Mouse (Mus musculus): ENCODE data around the gene Gm17428. TPM values are rescaled to one million over a fixed set of nuclear protein-coding genes. Genes with fewer than 3 reads are reported as not detected.

Gm17428 gene
- polyA plus RNA-seq, 1 experiment = not detected

GRCm38 (mm10) chr14:55003878-55004855 lies 27.4 kb downstream of the Gm17428 start:
- H3K4me3 ChIP-seq (ENCODE audit: insufficient read depth, low read length) = no peak overlapping the region
- no peak overlapping the region for H3K27ac ChIP-seq (ENCODE audit: insufficient read depth, low read length)
- peaks cover 2% of the 10 kb centered on the region; the same call in 1 of the 2 replicates for H3K4me1 ChIP-seq (ENCODE audit: control insufficient read depth, insufficient read depth, low read length)
- no peak for TF ChIP-seq CTCF (IDR thresholded peaks at IDR 0.05; ENCODE audit: extremely low read depth, insufficient read depth, low read length)
- TF ChIP-seq POLR2A (IDR thresholded peaks at IDR 0.05; ENCODE audit: extremely low read depth, insufficient read depth, low read length) = no peak

- H3K4me3 ChIP-seq (ENCODE audit: insufficient read depth, low read length) = no peak overlapping the region
- H3K4me1 ChIP-seq (ENCODE audit: control insufficient read depth, insufficient read depth, low read length) = peaks cover 2% of the 10 kb centered on the region; the same call in 1 of the 2 replicates
- no peak overlapping the region for H3K27ac ChIP-seq (ENCODE audit: insufficient read depth, low read length)
- TF ChIP-seq POLR2A (IDR thresholded peaks at IDR 0.05; ENCODE audit: extremely low read depth, insufficient read depth, low read length) (no peak), CTCF (IDR thresholded peaks at IDR 0.05; ENCODE audit: extremely low read depth, insufficient read depth, low read length) (no peak)
Observed at GRCm38 (mm10) chr14:55005506-55005905, 28.8 kb downstream of the Gm17428 start.

GRCm38 (mm10) chr14:55005967-55006366 lies 29.2 kb downstream of the Gm17428 start:
- Histone ChIP-seq H3K4me3 (ENCODE audit: insufficient read depth, low read length) (no peak overlapping the region), H3K27ac (ENCODE audit: insufficient read depth, low read length) (no peak overlapping the region), H3K4me1 (ENCODE audit: control insufficient read depth, insufficient read depth, low read length) (peaks cover 2% of the 10 kb centered on the region; the same call in 1 of the 2 replicates)
- no peak for TF ChIP-seq CTCF (IDR thresholded peaks at IDR 0.05; ENCODE audit: extremely low read depth, insufficient read depth, low read length)
- TF ChIP-seq POLR2A (IDR thresholded peaks at IDR 0.05; ENCODE audit: extremely low read depth, insufficient read depth, low read length) = no peak

- Histone ChIP-seq H3K4me1 (ENCODE audit: control insufficient read depth, insufficient read depth, low read length) (peaks cover 2% of the 10 kb centered on the region; the same call in 1 of the 2 replicates), H3K27ac (ENCODE audit: insufficient read depth, low read length) (no peak overlapping the region), H3K4me3 (ENCODE audit: insufficient read depth, low read length) (no peak overlapping the region)
- TF ChIP-seq POLR2A (IDR thresholded peaks at IDR 0.05; ENCODE audit: extremely low read depth, insufficient read depth, low read length) = no peak
- no peak for TF ChIP-seq CTCF (IDR thresholded peaks at IDR 0.05; ENCODE audit: extremely low read depth, insufficient read depth, low read length)
Observed at GRCm38 (mm10) chr14:55006541-55006940, 29.8 kb downstream of the Gm17428 start.

- TF ChIP-seq POLR2A (IDR thresholded peaks at IDR 0.05; ENCODE audit: extremely low read depth, insufficient read depth, low read length) = no peak
- TF ChIP-seq CTCF (IDR thresholded peaks at IDR 0.05; ENCODE audit: extremely low read depth, insufficient read depth, low read length) = no peak
- Histone ChIP-seq H3K4me3 (ENCODE audit: insufficient read depth, low read length) (no peak overlapping the region), H3K4me1 (ENCODE audit: control insufficient read depth, insufficient read depth, low read length) (peaks cover 2% of the 10 kb centered on the region; the same call in 1 of the 2 replicates), H3K27ac (ENCODE audit: insufficient read depth, low read length) (no peak overlapping the region)
Observed at GRCm38 (mm10) chr14:55007120-55007908, 30.6 kb downstream of the Gm17428 start.

- no peak overlapping the region for H3K4me3 ChIP-seq (ENCODE audit: insufficient read depth, low read length)
- peaks cover 2% of the 10 kb centered on the region; the same call in 1 of the 2 replicates for H3K4me1 ChIP-seq (ENCODE audit: control insufficient read depth, insufficient read depth, low read length)
- H3K27ac ChIP-seq (ENCODE audit: insufficient read depth, low read length) = no peak overlapping the region
- TF ChIP-seq CTCF (IDR thresholded peaks at IDR 0.05; ENCODE audit: extremely low read depth, insufficient read depth, low read length) (no peak), POLR2A (IDR thresholded peaks at IDR 0.05; ENCODE audit: extremely low read depth, insufficient read depth, low read length) (no peak)
Observed at GRCm38 (mm10) chr14:55008417-55008816, 31.7 kb downstream of the Gm17428 start.

- Histone ChIP-seq H3K27ac (ENCODE audit: insufficient read depth, low read length) (no peak overlapping the region), H3K4me3 (ENCODE audit: insufficient read depth, low read length) (no peak overlapping the region), H3K4me1 (ENCODE audit: control insufficient read depth, insufficient read depth, low read length) (no peaks in the 10 kb centered on the region)
- TF ChIP-seq CTCF (IDR thresholded peaks at IDR 0.05; ENCODE audit: extremely low read depth, insufficient read depth, low read length) = no peak
- TF ChIP-seq POLR2A (IDR thresholded peaks at IDR 0.05; ENCODE audit: extremely low read depth, insufficient read depth, low read length) = no peak
Observed at GRCm38 (mm10) chr14:55011116-55011515, 34.4 kb downstream of the Gm17428 start.

- TF ChIP-seq POLR2A (IDR thresholded peaks at IDR 0.05; ENCODE audit: extremely low read depth, insufficient read depth, low read length) = 0 out of 2 replicates have a peak, but pooled peaks have one; percentile 9
- TF ChIP-seq CTCF (IDR thresholded peaks at IDR 0.05; ENCODE audit: extremely low read depth, insufficient read depth, low read length) = no peak
- no peaks in the 10 kb centered on the region for H3K4me1 ChIP-seq (ENCODE audit: control insufficient read depth, insufficient read depth, low read length)
- H3K27ac ChIP-seq (ENCODE audit: insufficient read depth, low read length) = peak overlapping the region; percentile 97
Observed at GRCm38 (mm10) chr14:55014591-55014990, 37.9 kb downstream of the Gm17428 start.

More at GRCm38 (mm10) chr14:55014591-55014990, 37.9 kb downstream of the Gm17428 start:
- H3K4me3 ChIP-seq (ENCODE audit: insufficient read depth, low read length) = peak overlapping the region; percentile 49

All from cortical plate, adult 2 months (tissue).